Mouse (Mus musculus) left cerebral cortex, adult 2 months (tissue): ENCODE data around the gene Rnf216. TPM values are rescaled to one million over a fixed set of nuclear protein-coding genes. Genes with fewer than 3 reads are reported as not detected.

ENCODE experiments used
- DNase-seq, 2 experiments: peaks; one replicate each; pipeline ENCODE4 v3.0.0; 2021 to 2022; ENCODE audit warnings: low spot score in 2 of 2, mixed read lengths in 1 of 2; ENCODE audit errors: extremely low spot score in 1 of 2
- H3K27ac ChIP-seq: fragments of 200-600 bp; 2 replicates; pipeline ENCODE4 v1.8.1; 2022
- H3K4me3 ChIP-seq: fragments of 200-600 bp; 2 replicates; pipeline ENCODE4 v1.8.1; 2022
- CTCF ChIP-seq: fragments of 200-600 bp; IDR thresholded peaks from 2 replicates; pipeline ENCODE4 v1.8.1; 2022; ENCODE audit warnings: antibody characterized with exemption, mild to moderate bottlenecking, moderate library complexity
- intact Hi-C: fragments of 180-260 bp; cut with DNase I; formaldehyde crosslinking; loops from one replicate; pipeline ENCODE4 v1.15.1; 2025
- total RNA-seq, 2 experiments: library from RNA; stranded (reverse); gene quantifications; 2 replicates each; pipeline ENCODE4 v1.2.3; 2021

The Rnf216 gene
- total RNA-seq, 2 experiments from 2014 or later, result 40.7 to 47.8 TPM

DNA sequence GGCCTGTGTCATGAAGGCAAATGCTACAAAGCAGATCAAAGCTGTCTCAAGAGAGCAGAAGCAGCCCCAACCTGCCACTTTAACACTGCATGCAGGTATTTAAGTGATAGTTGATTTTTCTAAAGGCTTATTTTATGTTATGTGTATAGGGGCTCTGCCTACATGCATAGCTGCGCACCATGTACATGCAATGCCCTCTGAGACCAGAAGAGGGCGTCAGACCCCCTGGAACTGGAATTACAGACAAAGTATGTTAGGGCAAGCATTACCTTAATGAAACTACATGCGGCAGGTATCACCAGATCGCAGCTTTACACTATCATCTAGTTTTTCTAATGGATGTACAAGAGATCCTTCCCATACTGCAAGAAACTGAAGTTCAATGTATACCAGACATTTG is 27.9 kb downstream of the Rnf216 start:
- DNase-seq, result no peak

DNA sequence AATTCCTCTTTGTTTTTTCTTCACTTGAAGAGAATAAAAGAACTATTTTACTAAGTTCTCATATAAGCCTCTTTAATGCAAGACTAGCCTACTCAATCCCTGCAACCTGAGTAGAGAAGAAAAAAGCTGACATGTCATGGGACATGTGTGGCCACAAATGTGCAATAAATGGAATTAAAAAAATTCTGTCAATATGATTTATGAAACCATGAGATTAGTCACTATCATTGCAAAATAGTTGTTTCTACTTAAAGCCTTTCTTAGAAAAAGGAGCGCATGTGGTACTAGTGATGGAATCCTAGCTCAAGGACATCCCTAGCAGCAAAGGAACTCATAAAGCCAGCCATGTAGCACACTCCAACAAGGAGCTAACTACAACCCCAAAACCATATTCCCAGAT is 33.0 kb downstream of the Rnf216 start:
- intact Hi-C loops, result no loop called here
- no peak for TF ChIP-seq CTCF
- H3K4me3 ChIP-seq, result no peak overlapping the region
- H3K27ac ChIP-seq, result no peak overlapping the region
- DNase-seq, result no peak

More for the DNA sequence above, 27.9 kb downstream of the Rnf216 start:
- TF ChIP-seq CTCF, result peak; percentile 67
- H3K27ac ChIP-seq, result no peak overlapping the region
- no peak overlapping the region for H3K4me3 ChIP-seq
- intact Hi-C loops, result no loop called here

DNA sequence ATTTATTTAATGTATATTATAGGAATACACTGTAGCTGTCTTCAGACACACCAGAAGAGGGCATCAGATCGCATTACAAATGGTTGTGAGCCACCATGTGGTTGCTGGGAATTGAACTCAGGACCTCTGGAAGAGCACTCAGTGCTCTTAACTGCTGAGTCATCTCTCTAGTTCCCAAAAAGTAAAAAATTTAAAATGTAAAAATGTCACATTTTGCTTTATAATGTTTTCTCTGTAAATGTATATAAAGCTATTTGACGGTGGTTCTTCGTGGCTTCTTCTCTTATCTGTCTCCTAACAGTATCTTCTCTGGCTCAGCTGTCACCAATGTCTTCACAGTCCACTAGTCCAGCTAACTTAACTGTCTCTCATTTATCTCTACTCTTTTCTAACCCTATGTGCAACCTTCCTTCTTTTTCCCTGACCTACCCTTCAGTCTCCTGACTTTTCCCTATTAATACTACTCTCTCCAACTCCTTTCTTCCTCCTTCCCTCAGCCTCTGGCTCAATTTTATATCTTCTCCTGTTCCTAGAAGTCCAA is 36.1 kb downstream of the Rnf216 start:
- no peak overlapping the region for H3K27ac ChIP-seq
- H3K4me3 ChIP-seq, result no peak overlapping the region
- no peak for TF ChIP-seq CTCF
- no peak for DNase-seq
- intact Hi-C loops, result no loop called here

DNA sequence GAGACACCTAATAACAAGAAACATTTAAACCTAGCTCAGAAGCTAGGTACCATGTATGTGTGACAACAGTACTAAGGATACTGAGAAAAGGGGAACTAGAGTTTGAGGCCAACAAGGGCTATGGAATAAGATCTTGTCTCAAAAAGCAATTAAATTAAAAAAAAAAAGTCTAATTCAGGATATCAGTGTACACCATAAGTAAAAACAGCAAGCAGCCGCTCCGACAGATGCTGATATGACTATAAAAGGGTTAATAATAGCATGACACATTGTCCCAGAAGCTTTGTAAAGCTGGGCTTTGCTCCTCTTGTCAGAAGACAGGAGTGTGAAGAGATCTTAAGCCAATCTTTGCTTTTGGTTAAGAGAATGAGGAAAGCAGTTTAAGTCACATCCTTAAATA is 36.8 kb downstream of the Rnf216 start:
- intact Hi-C loops, result no loop called here
- no peak for DNase-seq
- TF ChIP-seq CTCF, result no peak
- Histone ChIP-seq H3K27ac (no peak overlapping the region), H3K4me3 (no peak overlapping the region)

DNA sequence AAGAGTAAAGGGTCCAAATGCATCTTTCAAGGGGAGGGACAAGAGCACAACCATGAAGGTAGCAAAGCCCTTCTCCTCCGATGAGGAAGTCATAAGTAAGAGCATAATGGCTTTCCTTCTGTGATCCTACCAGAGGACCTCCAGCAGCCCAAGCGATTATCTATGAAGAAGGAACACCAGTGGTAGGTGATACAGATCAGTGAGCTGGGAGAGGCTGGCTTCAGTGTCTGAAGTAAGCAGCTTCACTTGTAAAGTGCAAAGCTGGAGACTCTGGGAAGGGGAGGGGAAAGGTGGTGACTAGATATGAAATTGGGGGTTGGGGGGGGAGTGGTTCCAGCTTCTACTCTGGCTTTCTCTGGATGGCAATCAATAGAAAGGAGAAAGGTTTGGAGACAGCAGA is 43.7 kb downstream of the Rnf216 start:
- Histone ChIP-seq H3K4me3 (no peak overlapping the region), H3K27ac (no peak overlapping the region)
- no peak for DNase-seq
- TF ChIP-seq CTCF, result no peak
- intact Hi-C loops, result loop anchor here (5.0 kb wide), 1 partner anchor 192 kb away; no protein-coding TSS in a partner anchor

DNA sequence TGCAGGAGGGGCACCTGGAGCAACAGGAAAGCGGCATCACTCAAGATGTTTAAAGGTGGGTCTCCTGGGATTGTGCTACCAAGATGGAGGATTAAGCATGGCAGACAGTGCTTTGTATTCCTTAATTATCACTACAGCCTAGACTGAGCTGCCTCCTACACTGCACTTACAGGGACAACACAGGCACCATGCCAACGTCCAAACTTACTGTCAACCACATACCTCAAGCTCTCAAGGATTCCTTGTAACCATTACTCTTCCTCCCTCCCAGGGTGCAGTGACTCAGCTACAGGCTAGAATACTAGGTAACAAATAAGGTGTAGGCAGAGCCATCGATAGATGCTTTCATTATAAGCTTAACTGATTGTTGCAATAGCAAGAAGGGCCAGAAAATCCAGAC is 44.4 kb downstream of the Rnf216 start:
- H3K27ac ChIP-seq, result no peak overlapping the region
- intact Hi-C loops, result loop anchor here (5.0 kb wide), 1 partner anchor 191 kb away; no protein-coding TSS in a partner anchor
- no peak for DNase-seq
- TF ChIP-seq CTCF, result no peak
- H3K4me3 ChIP-seq, result no peak overlapping the region

DNA sequence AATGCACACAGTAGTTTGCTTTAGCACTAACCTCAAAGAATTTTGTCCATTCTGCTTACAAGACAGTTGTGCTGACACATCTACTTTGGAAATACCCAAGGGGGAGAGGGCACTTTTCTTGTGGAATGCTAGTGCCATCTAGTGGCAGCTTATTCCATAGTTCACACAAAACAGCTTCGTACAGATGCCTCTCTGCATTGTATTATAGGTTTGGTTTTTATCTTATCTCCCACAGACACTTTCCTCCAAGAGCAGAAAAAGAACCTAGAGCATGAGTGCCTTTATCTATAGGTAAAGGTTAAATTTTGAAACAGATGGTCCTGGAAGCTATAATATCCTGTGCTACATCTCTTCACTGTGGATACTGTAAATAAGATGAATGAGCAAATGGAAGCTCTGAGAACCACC is 46.2 kb downstream of the Rnf216 start:
- TF ChIP-seq CTCF, result peak; percentile 92
- intact Hi-C loops, result loop anchor here (1.0 to 5.0 kb wide), 3 partner anchors 24 to 189 kb away; no protein-coding TSS in a partner anchor
- peak; percentile 67 to 73 for DNase-seq
- Histone ChIP-seq H3K27ac (no peak overlapping the region; the same call in 1 of the 2 replicates), H3K4me3 (no peak overlapping the region)

DNA sequence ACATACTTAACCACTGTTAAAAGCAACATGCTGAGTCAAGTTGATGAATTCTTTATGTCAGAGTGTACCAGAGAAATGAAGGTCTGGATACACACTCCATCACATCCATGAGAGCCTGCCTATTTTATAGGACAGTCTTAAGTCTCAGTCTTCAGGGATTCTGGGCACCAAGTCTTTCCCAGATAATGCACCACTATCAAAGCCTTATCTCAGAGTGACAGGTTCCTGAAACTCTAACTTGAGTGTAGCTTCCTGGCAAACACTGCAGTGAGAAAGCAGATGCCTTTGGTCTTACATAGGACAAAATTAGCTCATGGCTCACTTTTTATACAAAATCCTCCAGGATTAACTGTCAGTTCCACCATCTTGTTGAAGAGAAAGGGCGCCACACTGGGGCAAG is 46.7 kb downstream of the Rnf216 start:
- no peak for TF ChIP-seq CTCF
- Histone ChIP-seq H3K27ac (peak overlapping the region; percentile 78), H3K4me3 (no peak overlapping the region)
- intact Hi-C loops, result loop anchor here (1.0 to 5.0 kb wide), 3 partner anchors 23 to 189 kb away; no protein-coding TSS in a partner anchor
- DNase-seq, result no peak

DNA sequence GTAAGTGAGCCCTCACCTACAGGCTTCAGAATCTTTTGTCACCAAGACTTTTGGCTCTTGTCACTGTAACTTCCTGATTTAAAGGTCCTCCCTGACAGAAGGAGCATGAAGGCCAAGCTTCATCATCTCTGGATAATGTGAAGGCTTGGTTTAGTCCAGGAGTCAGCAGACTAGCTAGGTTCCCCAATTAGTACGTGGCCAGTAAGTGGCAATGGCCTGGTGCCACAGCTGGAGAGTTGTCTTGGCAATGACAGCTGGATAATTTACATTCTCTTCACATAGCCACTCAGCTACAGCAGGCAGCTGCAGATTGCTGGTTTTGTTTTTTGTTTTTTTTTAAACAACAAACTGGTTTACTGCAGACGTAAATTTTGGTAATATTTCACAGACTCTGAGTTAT is 47.6 kb downstream of the Rnf216 start:
- no peak for DNase-seq
- H3K4me3 ChIP-seq, result no peak overlapping the region
- intact Hi-C loops, result loop anchor here (5.0 kb wide), 1 partner anchor 188 kb away; no protein-coding TSS in a partner anchor

DNA sequence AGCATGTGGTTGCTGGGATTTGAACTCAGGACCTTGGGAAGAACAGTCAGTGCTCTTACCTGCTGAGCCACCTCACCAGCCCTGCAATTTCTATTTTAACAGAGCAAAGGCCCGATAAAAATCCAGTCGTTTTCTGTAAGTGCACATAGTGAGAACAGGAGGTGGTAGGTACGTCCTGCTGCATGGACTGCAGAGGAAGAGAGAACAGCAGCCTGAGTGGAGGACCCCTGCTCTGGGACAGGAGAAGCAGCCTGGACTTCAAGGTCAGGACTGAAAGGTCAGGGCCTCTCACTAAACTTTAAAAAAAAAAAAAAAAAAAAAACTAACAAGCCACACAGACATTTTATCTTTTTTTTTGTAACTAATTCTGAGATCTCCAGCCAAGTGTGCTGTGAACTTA is 50.5 kb downstream of the Rnf216 start:
- intact Hi-C loops, result no loop called here
- TF ChIP-seq CTCF, result no peak
- no peak for DNase-seq
- Histone ChIP-seq H3K27ac (no peak overlapping the region), H3K4me3 (no peak overlapping the region)

More for the DNA sequence above, 47.6 kb downstream of the Rnf216 start:
- H3K27ac ChIP-seq, result peak overlapping the region; percentile 78
- TF ChIP-seq CTCF, result no peak

DNA sequence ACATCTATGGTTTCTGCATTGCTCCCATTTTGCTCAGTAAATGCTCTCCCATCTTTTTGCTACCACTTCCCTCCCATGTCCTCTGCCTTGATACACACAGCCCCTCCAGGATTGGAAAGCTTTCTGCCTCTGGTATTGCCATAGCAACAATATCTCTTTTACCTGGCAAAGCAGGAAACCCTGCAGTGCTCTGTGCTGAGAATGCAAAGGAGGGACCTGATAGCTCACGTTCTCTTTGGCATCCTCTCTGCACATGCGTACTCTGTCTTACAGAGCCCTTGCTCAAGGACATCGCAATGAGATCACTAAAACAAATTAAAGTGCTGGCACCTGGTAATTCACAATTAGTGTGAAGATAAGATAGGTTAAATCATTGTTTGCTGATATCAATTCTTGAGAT is 51.3 kb downstream of the Rnf216 start:
- TF ChIP-seq CTCF, result no peak
- no peak overlapping the region for H3K4me3 ChIP-seq
- DNase-seq, result no peak
- intact Hi-C loops, result no loop called here
- no peak overlapping the region for H3K27ac ChIP-seq

DNA sequence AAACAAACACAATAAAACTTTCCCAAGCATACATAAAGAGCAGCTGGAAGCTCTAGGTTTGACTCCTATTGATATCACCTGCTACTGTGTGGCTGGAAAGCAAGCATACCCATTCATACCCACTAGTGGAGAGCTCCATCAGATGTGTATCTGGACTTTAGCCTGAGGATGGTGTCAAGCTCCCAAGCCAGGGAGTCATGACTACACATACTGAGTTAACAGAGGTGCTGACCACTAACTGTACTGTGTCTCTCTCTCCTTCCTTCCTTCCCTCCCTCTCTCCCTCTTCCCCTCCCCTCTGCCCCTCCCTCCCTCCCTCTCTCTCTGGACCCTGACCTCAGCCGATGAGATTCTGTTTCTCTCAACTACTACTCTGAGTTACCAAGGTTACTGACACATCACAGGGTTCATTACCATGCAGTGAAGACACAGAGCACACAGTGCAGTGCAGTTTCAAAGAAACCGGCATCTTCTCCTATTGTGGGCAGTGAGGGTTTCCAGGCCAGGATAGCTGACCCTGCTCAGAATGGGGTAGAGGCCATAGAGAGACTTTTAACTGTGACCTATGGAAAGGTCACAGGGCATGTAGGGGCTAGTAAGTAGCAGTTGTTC is 51.9 kb downstream of the Rnf216 start:
- intact Hi-C loops, result no loop called here
- no peak for DNase-seq
- H3K4me3 ChIP-seq, result no peak overlapping the region
- no peak overlapping the region for H3K27ac ChIP-seq
- TF ChIP-seq CTCF, result no peak

DNA sequence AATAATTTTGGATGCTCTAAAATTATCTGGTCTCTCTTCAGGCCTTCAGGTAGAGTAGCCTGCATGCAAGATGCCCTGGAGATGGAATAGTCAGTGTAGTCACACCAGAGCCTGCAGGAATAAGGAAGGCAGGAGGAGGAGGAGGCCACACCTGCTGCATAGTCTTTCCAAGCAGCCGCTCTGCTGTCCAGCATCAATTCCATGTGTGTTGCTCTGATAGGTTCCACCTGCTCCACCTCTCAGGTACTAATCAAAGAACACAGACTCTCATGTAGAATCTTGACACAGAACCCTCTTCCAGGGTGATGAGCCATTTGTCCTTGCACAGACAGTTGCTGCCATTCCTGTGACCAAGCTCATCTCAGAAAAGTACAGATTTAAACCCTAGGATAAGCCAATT is 52.8 kb downstream of the Rnf216 start:
- no peak for DNase-seq
- Histone ChIP-seq H3K4me3 (no peak overlapping the region), H3K27ac (no peak overlapping the region; the same call in 1 of the 2 replicates)
- intact Hi-C loops, result no loop called here
- TF ChIP-seq CTCF, result no peak
